Mouse (Mus musculus): ENCODE data around the gene Mllt10. TPM values are rescaled to one million over a fixed set of nuclear protein-coding genes. Genes with fewer than 3 reads are reported as not detected.

Mllt10 gene
- polyA plus RNA-seq (2017; shearing (Covaris generic)): 10 to 100 TPM; 73.1 to 90.4 TPM

GRCm38 (mm10) chr2:18055016-18055928, at the start of gene Mllt10:
Gene Mllt10 (plus strand): TSS chr2:18055237.

GRCm38 (mm10) chr2:18037491-18037890, 17.5 kb upstream of the Mllt10 start, which contains the start of gene A930004D18Rik:
Gene A930004D18Rik (minus strand): TSS chr2:18037737.

GRCm38 (mm10) chr2:18048453-18049075, 6.5 kb upstream of the Mllt10 start, which contains the start of gene Skida1:
Gene Skida1 (minus strand): TSS chr2:18049051.

Other genes starting within 250 kb of the Mllt10 start
- not detected for gene H2al2a, start 58.3 kb upstream of the Mllt10 start, polyA plus RNA-seq (2017; shearing (Covaris generic))
- gene A930004D18Rik, start 17.5 kb upstream of the Mllt10 start, polyA plus RNA-seq (2017; shearing (Covaris generic)): 1 to 10 TPM; 3.4 TPM
- gene Skida1, start 6.2 kb upstream of the Mllt10 start, polyA plus RNA-seq (2017; shearing (Covaris generic)): under 1 TPM; 0.33 to 0.39 TPM